Comparison of ENCODE assay signal across 8 mouse cellular contexts in the genomic region with DNA sequence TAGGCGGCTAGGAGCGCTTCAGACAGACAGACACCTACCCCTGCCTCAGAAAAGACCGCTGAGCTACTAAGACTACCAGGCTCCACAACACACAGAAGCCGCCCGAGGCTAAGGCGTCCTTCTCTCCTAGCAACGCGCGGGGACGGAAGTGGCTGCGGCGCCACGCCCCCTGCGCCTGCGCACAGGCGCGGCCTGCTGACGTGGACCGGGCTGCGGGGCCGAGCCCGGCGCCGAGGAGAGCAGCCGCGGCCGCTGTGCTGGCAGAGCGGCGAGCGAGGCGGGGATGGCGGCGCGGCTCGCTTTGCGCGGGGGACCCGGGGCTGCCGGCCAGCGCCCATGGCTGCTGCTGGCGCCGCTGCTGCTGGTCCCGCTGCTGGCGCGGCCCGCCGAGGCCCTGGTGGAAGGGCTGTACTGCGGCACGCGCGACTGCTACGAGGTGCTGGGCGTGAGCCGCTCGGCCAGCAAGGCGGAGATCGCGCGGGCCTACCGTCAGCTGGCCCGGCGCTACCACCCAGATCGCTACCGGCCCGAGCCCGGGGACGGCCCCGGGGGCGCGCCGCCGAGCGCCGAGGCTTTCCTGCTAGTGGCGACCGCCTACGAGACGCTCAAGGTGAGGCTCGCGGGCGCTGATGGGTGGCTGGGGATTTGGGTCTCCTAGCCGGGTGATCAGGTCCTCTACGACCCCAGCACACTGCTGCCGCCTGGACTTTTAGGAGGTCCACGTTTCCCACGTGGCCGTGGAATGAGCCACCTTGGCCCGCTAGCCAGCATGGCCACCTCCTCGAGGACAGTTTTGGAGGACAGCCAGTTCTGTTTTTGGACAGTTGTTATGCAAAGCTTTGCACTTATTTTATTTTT. TPM values are rescaled to one million over a fixed set of nuclear protein-coding genes. Genes with fewer than 3 reads are reported as not detected.
DNase-seq lines count a peak whose midpoint lies in the region; ATAC-seq and TF ChIP-seq lines count a peak whose summit lies in the region.

A gene (plus strand): TSS at position 263 of the 858 bp plus-strand sequence.

- peak within 1 kb of the TSS; percentile 92 for H3K9ac ChIP-seq in CH12.LX (ENCODE audit: insufficient read depth, low read depth)
- H3K9ac ChIP-seq in forebrain, embryonic 11.5 days (ENCODE audit: low read length): peak within 1 kb of the TSS; percentile 88
- peak within 1 kb of the TSS; percentile 96 for H3K9ac ChIP-seq in heart, embryonic 16.5 days (ENCODE audit: low read length)
- H3K9ac ChIP-seq in liver, embryonic 14.5 days (replicated peaks): peak within 1 kb of the TSS; percentile 87
- peak within 1 kb of the TSS; percentile 70 for H3K9ac ChIP-seq in stomach, embryonic 15.5 days

- H3K4me3 ChIP-seq in CH12.LX (replicated peaks in 1 of 3; ENCODE audit: low read depth in 2 of 3, low read length in 2 of 3, poor library complexity in 1 of 3): peak within 1 kb of the TSS; percentile 79 to 96 (median 93)
- H3K4me3 ChIP-seq in forebrain, embryonic 11.5 days (ENCODE audit: low read depth, low read length): peak within 1 kb of the TSS; percentile 85
- peak within 1 kb of the TSS; percentile 92 for H3K4me3 ChIP-seq in heart, embryonic 16.5 days (ENCODE audit: low read length)
- peak within 1 kb of the TSS; percentile 62 to 76 for H3K4me3 ChIP-seq in liver, embryonic 14.5 days (ENCODE audit: insufficient read depth in 1 of 2, low read depth in 2 of 2, low read length in 2 of 2)
- H3K4me3 ChIP-seq in stomach, embryonic 15.5 days (replicated peaks): peak within 1 kb of the TSS; percentile 89

- TF ChIP-seq RAD21 in CH12.LX (IDR thresholded peaks at IDR 0.05; ENCODE audit: low read depth, low read length): no peak

- no peak for TF ChIP-seq EP300 in CH12.LX (IDR thresholded peaks at IDR 0.05; ENCODE audit: low read length)
- no peak for TF ChIP-seq EP300 in liver, embryonic 14.5 days (IDR thresholded peaks at IDR 0.05; ENCODE audit: low read depth)

- H3K79me2 ChIP-seq in CH12.LX (replicated peaks; ENCODE audit: control insufficient read depth, extremely low read depth, insufficient read depth, poor library complexity, severe bottlenecking): peaks cover 10% of the 10 kb centered on the region

- 0 out of 2 replicates have a peak within 1 kb of the TSS, but pooled peaks have one; percentile 14 for H3K27ac ChIP-seq in CH12.LX (ENCODE audit: insufficient read depth, low read depth)
- peak within 1 kb of the TSS; percentile 68 for H3K27ac ChIP-seq in forebrain, embryonic 11.5 days (ENCODE audit: low read depth, low read length)
- peak within 1 kb of the TSS; percentile 87 for H3K27ac ChIP-seq in heart, embryonic 16.5 days (ENCODE audit: low read length)
- H3K27ac ChIP-seq in liver, embryonic 14.5 days: peak within 1 kb of the TSS; percentile 8
- peak within 1 kb of the TSS; percentile 85 for H3K27ac ChIP-seq in stomach, embryonic 15.5 days

- H3K27me3 ChIP-seq in CH12.LX (replicated peaks): no peaks in the 10 kb centered on the region
- no peaks in the 10 kb centered on the region for H3K27me3 ChIP-seq in forebrain, embryonic 11.5 days (ENCODE audit: control insufficient read depth, insufficient read depth, low read length)
- no peaks in the 10 kb centered on the region for H3K27me3 ChIP-seq in heart, embryonic 16.5 days (ENCODE audit: control insufficient read depth, insufficient read depth, low read length)
- no peaks in the 10 kb centered on the region for H3K27me3 ChIP-seq in liver, embryonic 14.5 days (ENCODE audit: control insufficient read depth, insufficient read depth, low read length)
- no peaks in the 10 kb centered on the region for H3K27me3 ChIP-seq in stomach, embryonic 15.5 days (replicated peaks)

- WGBS in forebrain, embryonic 11.5 days: under 1% methylated on average over 73 of the region's 89 CpGs
- under 1% methylated on average over 87 of the region's 89 CpGs for WGBS in heart, embryonic 16.5 days
- WGBS in liver, embryonic 14.5 days (ENCODE audit: insufficient replicate concordance): under 1% methylated on average over 79 of the region's 89 CpGs
- under 1% methylated on average over 89 of the region's 89 CpGs for WGBS in stomach, embryonic 15.5 days

- no peaks in the 10 kb centered on the region for H3K9me3 ChIP-seq in CH12.LX (replicated peaks; ENCODE audit: low read length)
- H3K9me3 ChIP-seq in forebrain, embryonic 11.5 days (ENCODE audit: control insufficient read depth, low read length): no peaks in the 10 kb centered on the region
- no peaks in the 10 kb centered on the region for H3K9me3 ChIP-seq in heart, embryonic 16.5 days (replicated peaks; ENCODE audit: control insufficient read depth, low read length)
- no peaks in the 10 kb centered on the region for H3K9me3 ChIP-seq in liver, embryonic 14.5 days (ENCODE audit: control insufficient read depth, low read length)
- H3K9me3 ChIP-seq in stomach, embryonic 15.5 days: no peaks in the 10 kb centered on the region

- H3K4me2 ChIP-seq in CH12.LX (ENCODE audit: insufficient read depth, low read depth, poor library complexity, severe bottlenecking): peak within 1 kb of the TSS; percentile 79
- peak within 1 kb of the TSS; percentile 87 for H3K4me2 ChIP-seq in forebrain, embryonic 11.5 days (ENCODE audit: low read depth, low read length, severe bottlenecking)
- H3K4me2 ChIP-seq in heart, embryonic 16.5 days (ENCODE audit: low read depth, low read length): peak within 1 kb of the TSS; percentile 92
- H3K4me2 ChIP-seq in liver, embryonic 14.5 days (ENCODE audit: low read depth): peak within 1 kb of the TSS; percentile 99
- peak within 1 kb of the TSS; percentile 65 for H3K4me2 ChIP-seq in stomach, embryonic 15.5 days

- peak; percentile 99 for ATAC-seq in forebrain, embryonic 11.5 days (replicated peaks; ENCODE audit: low FRiP score)
- peak; percentile 99 for ATAC-seq in heart, embryonic 16.5 days (replicated peaks; ENCODE audit: extremely low read depth, insufficient read depth, low FRiP score)
- ATAC-seq in liver, embryonic 14.5 days (ENCODE audit: insufficient read depth): peak; percentile 97
- ATAC-seq in stomach, embryonic 15.5 days (ENCODE audit: insufficient read depth, low FRiP score, low read depth): peak; percentile 99

- peak; percentile 85 for TF ChIP-seq POLR2A in CH12.LX (IDR thresholded peaks at IDR 0.05; ENCODE audit: low read depth, low read length)

- peaks cover 10 to 50% of the 10 kb centered on the region in 2 experiments for H3K4me1 ChIP-seq in CH12.LX (ENCODE audit: control insufficient read depth in 1 of 2, insufficient read depth in 2 of 2)
- peaks cover 5% of the 10 kb centered on the region; the same call in 1 of the 2 replicates for H3K4me1 ChIP-seq in forebrain, embryonic 11.5 days (replicated peaks; ENCODE audit: control insufficient read depth, insufficient read depth, low read length)
- peaks cover 28% of the 10 kb centered on the region for H3K4me1 ChIP-seq in heart, embryonic 16.5 days (ENCODE audit: control insufficient read depth, insufficient read depth, low read length)
- peaks cover 12 to 16% of the 10 kb centered on the region in 2 experiments for H3K4me1 ChIP-seq in liver, embryonic 14.5 days (replicated peaks; ENCODE audit: control insufficient read depth in 2 of 2, insufficient read depth in 2 of 2, low read length in 1 of 2)
- peaks cover 15% of the 10 kb centered on the region; the same call in 1 of the 2 replicates for H3K4me1 ChIP-seq in stomach, embryonic 15.5 days

- H3K36me3 ChIP-seq in CH12.LX (replicated peaks in 1 of 2; ENCODE audit: control insufficient read depth in 1 of 2, insufficient read depth in 1 of 2, low read length in 1 of 2): no peaks in the 10 kb centered on the region
- H3K36me3 ChIP-seq in forebrain, embryonic 11.5 days (ENCODE audit: control insufficient read depth, insufficient read depth, low read length): no peaks in the 10 kb centered on the region
- H3K36me3 ChIP-seq in heart, embryonic 16.5 days (ENCODE audit: control insufficient read depth, insufficient read depth): no peaks in the 10 kb centered on the region
- H3K36me3 ChIP-seq in liver, embryonic 14.5 days (replicated peaks; ENCODE audit: control insufficient read depth, insufficient read depth, low read depth): no peaks in the 10 kb centered on the region
- no peaks in the 10 kb centered on the region for H3K36me3 ChIP-seq in stomach, embryonic 15.5 days

- peak; percentile 81 for DNase-seq in CH12.LX (ENCODE audit: extremely low read depth)
- peak; percentile 77 for DNase-seq in c-Kit-positive CD71-positive TER-119-negative erythroid progenitor cells, embryonic 14.5 days (ENCODE audit: low read depth)
- DNase-seq in forebrain, embryonic 11.5 days (ENCODE audit: low spot score): peak; percentile 95
- peak; percentile 93 to 96 for DNase-seq in kidney, postnatal 36 days
- DNase-seq in liver, embryonic 14.5 days (ENCODE audit: low read depth in 3 of 3, low spot score in 3 of 3): peak; percentile 79 to 81 (median 80)
- peak; percentile 92 for DNase-seq in neural tube, embryonic 10.5 days (ENCODE audit: extremely low spot score, low spot score)

- in situ Hi-C loops in CH12.LX (cut with MboI; ENCODE audit: low pct_ligation_motif_present, low pct_unique_long_range_greater_than_20kb, low sequenced_read_pairs): no loop called here

- dilution Hi-C loops in CH12.LX (cut with MboI; ENCODE audit: extremely low pct_ligation_motif_present, extremely low pct_unique_long_range_greater_than_20kb, low sequenced_read_pairs): no loop called here

- TF ChIP-seq CTCF in CH12.LX (conservative IDR thresholded peaks at IDR 0.05 in 1 of 2, IDR thresholded peaks at IDR 0.05 in 1 of 2; ENCODE audit: low read depth in 2 of 2, low read length in 2 of 2): no peak
- no peak for TF ChIP-seq CTCF in liver, embryonic 14.5 days (IDR thresholded peaks at IDR 0.05; ENCODE audit: low read depth)

TF ChIP-seq in CH12.LX, 34 proteins besides CTCF, POLR2A, EP300 and RAD21 (continues in another document):
- TF ChIP-seq RCOR1 (conservative IDR thresholded peaks at IDR 0.05; ENCODE audit: low read depth, low read length): no peak
- TF ChIP-seq MEF2A (IDR thresholded peaks at IDR 0.05; ENCODE audit: borderline replicate concordance, low read depth, low read length): peak; percentile 40; the same call in 1 of the 2 replicates
- no peak for TF ChIP-seq MAFK (IDR thresholded peaks at IDR 0.05; ENCODE audit: insufficient replicate concordance, low read length)
- TF ChIP-seq PAX5 (IDR thresholded peaks at IDR 0.05; ENCODE audit: low read length): no peak
- TF ChIP-seq ZMIZ1 (IDR thresholded peaks at IDR 0.05; ENCODE audit: low read depth, low read length): peak; percentile 62; the same call in 1 of the 2 replicates
- TF ChIP-seq TBP (conservative IDR thresholded peaks at IDR 0.05; ENCODE audit: low read depth, low read length): no peak

RNA-seq across cellular contexts. Expression of the gene that starts here (rescaled TPM):
- total RNA-seq in CH12.LX (2012; rRNA removed): 0.13 TPM in 1 of 2 replicates, not detected in the other
- not detected in 2 replicates for total RNA-seq in CH12.LX (2014; rRNA removed)
- polyA plus RNA-seq in CH12.LX (2012; ENCODE audit: insufficient read length, low read depth): 0.70 TPM in 1 of 2 replicates, not detected in the other
- 6.5 and 7.0 TPM in 2 replicates for polyA plus RNA-seq in forebrain, embryonic 11.5 days (2014; fragmentation: Nextera tagmentation; extraction: Ambion mirVana)
- 8.2 and 12.4 TPM in 2 replicates for polyA plus RNA-seq in heart, embryonic 16.5 days (2015; fragmentation: Nextera tagmentation; extraction: Ambion mirVana)
- not detected in 2 replicates for polyA plus RNA-seq in liver, embryonic 14.5 days (2012; rRNA removed)
- 4.4 and 5.1 TPM in 2 replicates for polyA plus RNA-seq in liver, embryonic 14.5 days (2014; fragmentation: Nextera tagmentation; extraction: Ambion mirVana)
- polyA plus RNA-seq in stomach, embryonic 15.5 days (2015; fragmentation: Nextera tagmentation; extraction: Ambion mirVana): 15.2 and 21.9 TPM in 2 replicates

Comparison
In these comparisons a context has a peak if more than half of its experiments do, and no peak if none do; other contexts are left out.
1. Peak in every context shown above with its lines: DNase-seq, ATAC-seq, H3K4me3 ChIP-seq and H3K27ac ChIP-seq.
2. Peak in DNase-seq, H3K4me3 ChIP-seq, H3K27ac ChIP-seq, H3K9ac ChIP-seq and H3K4me2 ChIP-seq in CH12.LX; RNA of the gene not detected or under 1 TPM.
3. H3K27ac ChIP-seq: peak in every context shown above with its lines; median percentile 87 in heart, embryonic 16.5 days; 85 in stomach, embryonic 15.5 days; 68 in forebrain, embryonic 11.5 days; 14 in CH12.LX; 8 in liver, embryonic 14.5 days.